Mouse (Mus musculus): Measurements from ENCODE around the gene Lrig3. TPM values are rescaled to one million over a fixed set of nuclear protein-coding genes. Genes with fewer than 3 reads are reported as not detected.

Gene Lrig3
- 2.1 TPM for polyA plus RNA-seq (2014; fragmentation: Illumina TruSeq; extraction: RNeasy Lipid Tissue Mini Kit (QIAGEN cat#74804); ENCODE audit: low read depth, low replicate concordance)

DNA sequence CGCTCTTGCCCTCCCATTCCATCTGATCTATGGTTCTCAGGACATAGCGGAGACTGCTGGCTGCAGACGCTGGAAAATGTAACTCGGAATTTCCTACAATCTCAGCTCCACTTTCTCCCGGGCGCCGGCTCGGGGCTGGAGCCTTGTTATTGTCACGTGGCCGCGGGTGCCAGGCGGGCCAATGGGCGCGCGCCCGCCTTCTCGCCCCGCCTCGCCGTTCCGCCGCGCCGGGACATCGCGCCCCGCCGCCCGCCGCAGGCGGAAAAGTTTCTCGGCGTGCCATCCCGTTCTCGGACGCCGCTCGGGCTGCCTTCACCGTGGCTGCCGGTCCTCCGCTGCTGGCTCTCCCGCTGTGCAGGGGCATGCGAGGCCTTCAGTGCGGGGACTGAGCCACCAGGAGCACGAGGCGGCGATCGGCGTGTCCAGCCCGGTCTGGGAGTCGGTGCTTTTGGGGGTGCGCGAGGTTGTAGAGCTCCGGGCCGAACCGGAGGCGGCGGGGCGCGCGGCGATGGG, at the start of gene Lrig3:
Gene Lrig3 (plus strand): TSS at position 201 of the 513 bp plus-strand sequence.

Data from adrenal gland, adult 10 weeks (tissue).